Mouse (Mus musculus) limb, embryonic 10.5 days (tissue): ENCODE data around the gene Kcnip2. TPM values are rescaled to one million over a fixed set of nuclear protein-coding genes. Genes with fewer than 3 reads are reported as not detected.
A peak's percentile ranks its signal among the peaks of the same experiment; 100 is the strongest.
"Not testable (repeated sequence)": the region's sequence is repeated elsewhere in the genome, so short reads cannot be mapped to it uniquely, and the experiment has no call there.

Experiments
- DNase-seq: peaks from one replicate; pipeline ENCODE4 v3.0.0-alpha.2; 2017; ENCODE audit warnings: low spot score
- H3K27ac ChIP-seq: fragments of 300-500 bp; sonication (generic); 2 replicates; pipeline ENCODE4 v1.5.1; 2016; ENCODE audit warnings: mild to moderate bottlenecking
- H3K27me3 ChIP-seq: fragments of 300-500 bp; sonication (generic); 2 replicates; pipeline ENCODE4 v1.6.1; 2016; ENCODE audit warnings: low read depth, mild to moderate bottlenecking; ENCODE audit not compliant: poor library complexity, severe bottlenecking
- H3K36me3 ChIP-seq: fragments of 300-500 bp; sonication (generic); 2 replicates; pipeline ENCODE4 v1.6.1; 2016; ENCODE audit warnings: mild to moderate bottlenecking, moderate library complexity
- H3K4me1 ChIP-seq: fragments of 300-500 bp; sonication (generic); 2 replicates; pipeline ENCODE4 v1.6.1; 2016
- H3K4me3 ChIP-seq: fragments of 300-500 bp; sonication (generic); 2 replicates; pipeline ENCODE4 v1.5.1; 2016; ENCODE audit warnings: mild to moderate bottlenecking, moderate library complexity
- H3K9me3 ChIP-seq: fragments of 300-500 bp; sonication (generic); replicated peaks from 2 replicates; pipeline ENCODE4 v1.6.1; 2016; ENCODE audit warnings: mild to moderate bottlenecking
- WGBS: fragments of 180-500 bp; shearing (Covaris S2); methylation state at CpG from one replicate; pipeline ENCODE4 v1.1.7; 2016; 5-methylcytosine and 5-hydroxymethylcytosine counted together
- polyA plus RNA-seq: library from polyadenylated mRNA; unstranded; fragments of >200 nt; fragmentation: Nextera tagmentation; extraction: Ambion mirVana; gene quantifications from 2 replicates; pipeline ENCODE4 v1.2.1, GENCODE M21; 2016

The Kcnip2 gene
- polyA plus RNA-seq, 1 experiment from 2014 or later = 0.14 TPM

- Histone ChIP-seq H3K27me3 (no peaks in the 10 kb centered on the region), H3K4me3 (no peak overlapping the region), H3K4me1 (no peaks in the 10 kb centered on the region), H3K9me3 (no peaks in the 10 kb centered on the region), H3K27ac (no peak overlapping the region), H3K36me3 (peaks cover 8% of the 10 kb centered on the region; the same call in 1 of the 2 replicates)
- 87% methylated on average over 5 of the region's 5 CpGs for WGBS
- no peak for DNase-seq
These were observed 11.3 kb upstream of the Kcnip2 start for GRCm38 (mm10) chr19:45827125-45827524.

- H3K27me3 ChIP-seq = no peaks in the 10 kb centered on the region
- H3K27ac ChIP-seq = no peak overlapping the region
- 83% methylated on average over 3 of the region's 3 CpGs for WGBS
These were observed 10.3 kb upstream of the Kcnip2 start for GRCm38 (mm10) chr19:45826146-45826545.

GRCm38 (mm10) chr19:45821832-45822231 lies 6.0 kb upstream of the Kcnip2 start:
- Histone ChIP-seq H3K4me1 (peaks cover 24% of the 10 kb centered on the region), H3K4me3 (no peak overlapping the region), H3K27me3 (peaks cover 8% of the 10 kb centered on the region; the same call in 1 of the 2 replicates), H3K9me3 (no peaks in the 10 kb centered on the region), H3K27ac (no peak overlapping the region), H3K36me3 (peaks cover 16% of the 10 kb centered on the region)
- DNase-seq = no peak
- 89% methylated on average over 5 of the region's 5 CpGs for WGBS

More at GRCm38 (mm10) chr19:45826146-45826545, 10.3 kb upstream of the Kcnip2 start:
- Histone ChIP-seq H3K9me3 (no peaks in the 10 kb centered on the region), H3K4me1 (no peaks in the 10 kb centered on the region), H3K4me3 (no peak overlapping the region), H3K36me3 (peaks cover 8% of the 10 kb centered on the region; the same call in 1 of the 2 replicates)
- no peak for DNase-seq

- WGBS = 64% methylated on average over 11 of the region's 11 CpGs
- Histone ChIP-seq H3K27me3 (peaks cover 36% of the 10 kb centered on the region), H3K27ac (no peak overlapping the region), H3K36me3 (peaks cover 16% of the 10 kb centered on the region), H3K4me3 (no peak overlapping the region), H3K9me3 (no peaks in the 10 kb centered on the region), H3K4me1 (peaks cover 58% of the 10 kb centered on the region)
- DNase-seq = no peak
These were observed 2.1 kb upstream of the Kcnip2 start for GRCm38 (mm10) chr19:45817816-45818490.

- Histone ChIP-seq H3K4me3 (peak overlapping the region; percentile 56), H3K4me1 (peaks cover 70% of the 10 kb centered on the region)
- WGBS = 20% methylated on average over 8 of the region's 8 CpGs
These were observed 866 bp upstream of the Kcnip2 start for GRCm38 (mm10) chr19:45816727-45817126.

GRCm38 (mm10) chr19:45815170-45815569 lies 691 bp downstream of the Kcnip2 start:
- Histone ChIP-seq H3K27me3 (peaks cover 49% of the 10 kb centered on the region), H3K4me1 (peaks cover 71% of the 10 kb centered on the region), H3K36me3 (peaks cover 16% of the 10 kb centered on the region), H3K9me3 (no peaks in the 10 kb centered on the region), H3K27ac (no peak overlapping the region), H3K4me3 (peak overlapping the region; percentile 56)
- no peak for DNase-seq
- 61% methylated on average over 10 of the region's 10 CpGs for WGBS

More at GRCm38 (mm10) chr19:45816727-45817126, 866 bp upstream of the Kcnip2 start:
- H3K27ac ChIP-seq = no peak overlapping the region
- H3K9me3 ChIP-seq = no peaks in the 10 kb centered on the region
- H3K27me3 ChIP-seq = peaks cover 43% of the 10 kb centered on the region
- peaks cover 16% of the 10 kb centered on the region for H3K36me3 ChIP-seq
- DNase-seq = no peak

- no peak overlapping the region for H3K4me3 ChIP-seq
- peaks cover 66% of the 10 kb centered on the region for H3K4me1 ChIP-seq
- H3K36me3 ChIP-seq = peaks cover 11% of the 10 kb centered on the region
- H3K27ac ChIP-seq = no peak overlapping the region
- H3K27me3 ChIP-seq = peaks cover 49% of the 10 kb centered on the region
- WGBS = 13% methylated on average over 12 of the region's 12 CpGs
- DNase-seq = peak; percentile 79
- H3K9me3 ChIP-seq = no peaks in the 10 kb centered on the region
These were observed 2.1 kb downstream of the Kcnip2 start for GRCm38 (mm10) chr19:45813801-45814200.

GRCm38 (mm10) chr19:45813263-45813662 lies 2.6 kb downstream of the Kcnip2 start:
- H3K27ac ChIP-seq = no peak overlapping the region
- 7% methylated on average over 11 of the region's 11 CpGs for WGBS
- H3K4me3 ChIP-seq = no peak overlapping the region
- no peaks in the 10 kb centered on the region for H3K9me3 ChIP-seq
- peaks cover 6% of the 10 kb centered on the region; the same call in 1 of the 2 replicates for H3K36me3 ChIP-seq
- DNase-seq = peak; percentile 87
- peaks cover 49% of the 10 kb centered on the region for H3K27me3 ChIP-seq
- peaks cover 60% of the 10 kb centered on the region for H3K4me1 ChIP-seq

GRCm38 (mm10) chr19:45812673-45813252 lies 3.1 kb downstream of the Kcnip2 start:
- WGBS = 20% methylated on average over 8 of the region's 8 CpGs
- no peak for DNase-seq
- no peaks in the 10 kb centered on the region for H3K9me3 ChIP-seq
- peaks cover under 1% of the 10 kb centered on the region; the same call in 1 of the 2 replicates for H3K36me3 ChIP-seq
- peaks cover 55% of the 10 kb centered on the region for H3K4me1 ChIP-seq
- peak overlapping the region; percentile 41 for H3K4me3 ChIP-seq
- peaks cover 49% of the 10 kb centered on the region for H3K27me3 ChIP-seq
- H3K27ac ChIP-seq = no peak overlapping the region

GRCm38 (mm10) chr19:45812115-45812514 lies 3.7 kb downstream of the Kcnip2 start:
- WGBS = 2% methylated on average over 16 of the region's 16 CpGs

GRCm38 (mm10) chr19:45811028-45811674 lies 4.7 kb downstream of the Kcnip2 start:
- DNase-seq = no peak
- H3K4me1 ChIP-seq = peaks cover 40% of the 10 kb centered on the region
- H3K4me3 ChIP-seq = no peak overlapping the region
- 47% methylated on average over 12 of the region's 12 CpGs for WGBS
- H3K36me3 ChIP-seq = no peaks in the 10 kb centered on the region
- no peak overlapping the region for H3K27ac ChIP-seq
- peaks cover 35% of the 10 kb centered on the region for H3K27me3 ChIP-seq
- H3K9me3 ChIP-seq = no peaks in the 10 kb centered on the region

More at GRCm38 (mm10) chr19:45812115-45812514, 3.7 kb downstream of the Kcnip2 start:
- Histone ChIP-seq H3K4me1 (peaks cover 50% of the 10 kb centered on the region), H3K4me3 (peak overlapping the region; percentile 41), H3K27ac (no peak overlapping the region), H3K9me3 (no peaks in the 10 kb centered on the region), H3K27me3 (peaks cover 43% of the 10 kb centered on the region), H3K36me3 (no peaks in the 10 kb centered on the region)
- DNase-seq = peak; percentile 58

- H3K4me3 ChIP-seq = no peak overlapping the region
- no peaks in the 10 kb centered on the region for H3K36me3 ChIP-seq
- peaks cover 21% of the 10 kb centered on the region for H3K27me3 ChIP-seq
- no peaks in the 10 kb centered on the region for H3K9me3 ChIP-seq
- 96% methylated on average over 4 of the region's 4 CpGs for WGBS
- no peak for DNase-seq
- no peak overlapping the region for H3K27ac ChIP-seq
- H3K4me1 ChIP-seq = peaks cover 27% of the 10 kb centered on the region
These were observed 8.1 kb downstream of the Kcnip2 start for GRCm38 (mm10) chr19:45807732-45808131.

- H3K9me3 ChIP-seq = not testable (repeated sequence)
These were observed 10.0 kb downstream of the Kcnip2 start for GRCm38 (mm10) chr19:45805817-45806216.

More at GRCm38 (mm10) chr19:45805817-45806216, 10.0 kb downstream of the Kcnip2 start:
- DNase-seq, H3K27ac ChIP-seq, H3K4me3 ChIP-seq, H3K36me3 ChIP-seq, H3K27me3 ChIP-seq: not testable (repeated sequence)
- H3K4me1 ChIP-seq = peaks cover 16% of the 10 kb centered on the region
- 94% methylated on average over 6 of the region's 6 CpGs for WGBS
